Mouse (Mus musculus): Measurements from ENCODE around the gene Vmn2r31. TPM values are rescaled to one million over a fixed set of nuclear protein-coding genes. Genes with fewer than 3 reads are reported as not detected.

The Vmn2r31 gene
- not detected in 2 replicates for polyA plus RNA-seq (2015; fragmentation: Nextera tagmentation; extraction: Ambion mirVana)

GRCm38 (mm10) chr7:7399603-7400002 is at the start of gene Vmn2r31:
Gene Vmn2r31, minus strand, starts transcription at chr7:7399703.

GRCm38 (mm10) chr7:7374431-7374830 is 25.1 kb downstream of the Vmn2r31 start, which contains the start of gene Gm45783:
Gene Gm45783, minus strand, starts transcription at chr7:7374573.

GRCm38 (mm10) chr7:7337509-7337908 is 62.0 kb downstream of the Vmn2r31 start, which contains the start of gene Vmn2r30:
Gene Vmn2r30, minus strand, starts transcription at chr7:7337609.

Other genes with a start within 250 kb of the Vmn2r31 start
- gene Zfp418, start 228.4 kb downstream of the Vmn2r31 start, polyA plus RNA-seq (2015; fragmentation: Nextera tagmentation; extraction: Ambion mirVana): 1.9 and 2.1 TPM in 2 replicates
- gene Zfp772, start 189.7 kb downstream of the Vmn2r31 start, polyA plus RNA-seq (2015; fragmentation: Nextera tagmentation; extraction: Ambion mirVana): 6.1 and 6.8 TPM in 2 replicates
- gene Vmn2r29, start 152.4 kb downstream of the Vmn2r31 start, polyA plus RNA-seq (2015; fragmentation: Nextera tagmentation; extraction: Ambion mirVana): 1.2 and 3.1 TPM in 2 replicates
- 7.6 and 10.9 TPM in 2 replicates for gene Gm45844, start 121.4 kb downstream of the Vmn2r31 start, polyA plus RNA-seq (2015; fragmentation: Nextera tagmentation; extraction: Ambion mirVana)
- gene Clcn4, start 98.9 kb downstream of the Vmn2r31 start, polyA plus RNA-seq (2015; fragmentation: Nextera tagmentation; extraction: Ambion mirVana): 158 and 176 TPM in 2 replicates
- not detected in 2 replicates for gene Vmn2r30, start 62.1 kb downstream of the Vmn2r31 start, polyA plus RNA-seq (2015; fragmentation: Nextera tagmentation; extraction: Ambion mirVana)
- gene Gm45783, start 25.1 kb downstream of the Vmn2r31 start, polyA plus RNA-seq (2015; fragmentation: Nextera tagmentation; extraction: Ambion mirVana): not detected in 2 replicates
- gene Vmn2r32, start 80.3 kb upstream of the Vmn2r31 start, polyA plus RNA-seq (2015; fragmentation: Nextera tagmentation; extraction: Ambion mirVana): not detected in 2 replicates
- not detected in 2 replicates for gene Vmn2r33, start 167.1 kb upstream of the Vmn2r31 start, polyA plus RNA-seq (2015; fragmentation: Nextera tagmentation; extraction: Ambion mirVana)

All from neural tube, postnatal 0 days (tissue).